Mouse (Mus musculus): ENCODE data around the gene Ppp1r35. TPM values are rescaled to one million over a fixed set of nuclear protein-coding genes. Genes with fewer than 3 reads are reported as not detected.

The Ppp1r35 gene
- polyA plus RNA-seq, 1 experiment from 2014 or later: 36.7 TPM

DNA sequence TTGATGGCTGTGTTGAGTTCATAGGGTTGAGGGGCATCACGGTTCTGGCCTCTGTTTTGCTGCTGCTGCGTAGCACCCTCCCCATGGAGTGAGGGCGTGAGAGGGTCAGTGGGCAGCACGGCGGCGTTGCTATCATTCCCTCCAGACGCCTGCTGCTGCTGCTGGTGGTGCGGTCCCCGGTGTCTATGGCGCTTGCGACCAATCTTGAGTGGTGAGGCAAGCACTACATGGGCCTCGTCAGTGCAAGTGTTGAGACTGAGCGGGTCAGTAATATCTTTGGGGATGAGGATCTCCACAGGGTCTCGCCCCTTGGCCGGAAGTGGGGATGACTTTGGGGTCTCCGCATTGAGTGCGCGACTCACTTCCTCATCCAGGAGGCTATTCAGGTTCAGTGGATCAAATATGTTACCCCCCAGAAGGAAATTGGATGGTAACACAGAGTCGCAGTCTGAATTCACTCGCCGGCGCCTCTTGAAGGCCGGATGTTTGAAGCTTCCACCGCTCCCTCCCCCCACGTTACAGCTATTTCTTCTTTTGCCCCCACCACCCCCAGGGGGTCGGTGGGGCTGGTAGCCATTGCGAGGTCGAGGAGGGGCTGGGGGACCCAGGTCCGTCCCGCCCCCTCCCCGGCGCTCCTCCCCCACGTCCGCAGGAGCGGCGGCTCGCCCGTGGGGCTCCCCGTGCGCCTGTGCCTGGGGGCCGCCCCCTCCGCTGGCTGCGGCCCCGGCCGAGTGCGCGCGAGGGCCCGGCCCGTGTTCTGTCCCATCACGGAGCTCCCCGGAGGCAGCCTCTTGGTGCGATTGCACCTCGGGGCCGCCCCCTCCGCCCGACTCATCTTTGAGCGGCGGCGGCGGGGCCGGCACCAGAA, 6.7 kb downstream of the Ppp1r35 start:
- Histone ChIP-seq H3K36me3 (ENCODE audit: control insufficient read depth, insufficient read depth, low read length) (peaks cover 46% of the 10 kb centered on the region), H3K4me2 (ENCODE audit: low read length) (peak overlapping the region; percentile 71), H3K4me1 (ENCODE audit: control insufficient read depth in 2 of 2, insufficient read depth in 2 of 2, low read length in 2 of 2) (peaks cover 26 to 28% of the 10 kb centered on the region in 2 experiments), H3K27me3 (ENCODE audit: control insufficient read depth, insufficient read depth, low read length) (no peaks in the 10 kb centered on the region), H3K9ac (ENCODE audit: low read length) (peak overlapping the region; percentile 96), H3K27ac (replicated peaks in 1 of 2; ENCODE audit: control insufficient read depth in 1 of 2, insufficient read depth in 1 of 2, low read depth in 2 of 2, low read length in 2 of 2) (peak overlapping the region; percentile 97 to 98), H3K9me3 (ENCODE audit: control insufficient read depth, low read length) (no peaks in the 10 kb centered on the region), H3K4me3 (ENCODE audit: control insufficient read depth in 1 of 2, insufficient read depth in 1 of 2, low read depth in 1 of 2, low read length in 2 of 2) (peak overlapping the region; percentile 62 to 63)
- ATAC-seq (ENCODE audit: insufficient number of reproducible peaks, insufficient read depth, low FRiP score, low read depth): no peak
- 2% methylated on average over 48 of the region's 62 CpGs for WGBS

DNA sequence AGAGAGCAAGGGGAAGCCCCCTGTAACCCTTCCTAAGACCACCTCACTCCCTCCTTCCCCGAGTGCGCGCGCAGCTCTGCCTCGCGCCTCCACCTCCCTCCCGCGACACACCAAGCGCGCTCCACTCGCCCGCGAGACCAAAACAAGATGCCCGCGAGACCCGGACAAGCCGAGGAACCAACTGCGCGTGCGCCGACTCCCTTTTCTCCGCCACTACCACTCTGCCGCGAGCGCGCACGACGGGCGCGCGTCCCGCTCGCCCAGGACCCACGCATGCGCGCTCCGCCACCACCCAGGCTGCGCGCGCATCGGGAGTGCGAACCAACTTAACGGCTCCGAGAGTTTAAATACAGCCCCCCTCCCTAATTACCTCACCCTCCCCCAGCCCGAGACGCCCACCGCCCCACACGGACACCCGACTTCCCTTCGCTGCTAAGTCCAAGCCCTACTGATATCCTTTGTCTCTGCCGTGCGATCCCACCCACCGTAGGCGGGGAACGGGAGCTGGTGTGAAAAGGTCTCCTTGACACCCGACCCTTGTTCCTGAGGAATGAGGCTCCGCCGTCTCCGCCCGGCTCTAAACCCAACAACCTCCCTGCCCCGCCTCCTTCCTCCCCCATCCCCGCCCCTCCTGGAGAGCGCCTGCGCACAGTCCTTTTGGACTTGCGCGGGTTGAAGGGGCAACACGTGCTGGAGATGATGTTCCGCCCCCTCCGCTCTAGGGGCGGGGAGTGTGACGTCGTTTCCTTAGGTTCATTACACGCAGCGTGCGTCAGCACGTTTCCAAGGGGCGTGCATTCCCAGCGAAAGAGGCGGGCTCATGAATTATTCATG, 7.7 kb downstream of the Ppp1r35 start:
- peak; percentile 92 for ATAC-seq (ENCODE audit: insufficient number of reproducible peaks, insufficient read depth, low FRiP score, low read depth)
- H3K9ac ChIP-seq (ENCODE audit: low read length): peak overlapping the region; percentile 96

GRCm38 (mm10) chr5:137787151-137787928, 8.7 kb downstream of the Ppp1r35 start, which contains the start of the genes Mepce and Zcwpw1:
Mepce (minus strand) TSS chr5:137787655.
Zcwpw1 (plus strand) TSS chr5:137787798.
- WGBS: 0% methylated on average over 48 of the region's 48 CpGs

More for the DNA sequence above, 7.7 kb downstream of the Ppp1r35 start:
- under 1% methylated on average over 75 of the region's 79 CpGs for WGBS
- Histone ChIP-seq H3K27ac (replicated peaks in 1 of 2; ENCODE audit: control insufficient read depth in 1 of 2, insufficient read depth in 1 of 2, low read depth in 2 of 2, low read length in 2 of 2) (peak overlapping the region; percentile 97 to 98), H3K4me2 (ENCODE audit: low read length) (peak overlapping the region; percentile 77), H3K36me3 (ENCODE audit: control insufficient read depth, insufficient read depth, low read length) (peaks cover 37% of the 10 kb centered on the region), H3K9me3 (ENCODE audit: control insufficient read depth, low read length) (no peaks in the 10 kb centered on the region), H3K4me3 (ENCODE audit: control insufficient read depth in 1 of 2, insufficient read depth in 1 of 2, low read depth in 1 of 2, low read length in 2 of 2) (peak overlapping the region; percentile 62 to 63), H3K4me1 (ENCODE audit: control insufficient read depth in 2 of 2, insufficient read depth in 2 of 2, low read length in 2 of 2) (peaks cover 26 to 28% of the 10 kb centered on the region in 2 experiments), H3K27me3 (ENCODE audit: control insufficient read depth, insufficient read depth, low read length) (no peaks in the 10 kb centered on the region)

GRCm38 (mm10) chr5:137788171-137788570, 9.5 kb downstream of the Ppp1r35 start:
- H3K9ac ChIP-seq (ENCODE audit: low read length): peak overlapping the region; percentile 55; the same call in 1 of the 2 replicates
- peak overlapping the region; percentile 77 for H3K4me2 ChIP-seq (ENCODE audit: low read length)
- no peak for ATAC-seq (ENCODE audit: insufficient number of reproducible peaks, insufficient read depth, low FRiP score, low read depth)

More at GRCm38 (mm10) chr5:137787151-137787928, 8.7 kb downstream of the Ppp1r35 start, which contains the start of the genes Mepce and Zcwpw1:
- Histone ChIP-seq H3K4me1 (ENCODE audit: control insufficient read depth in 2 of 2, insufficient read depth in 2 of 2, low read length in 2 of 2) (peaks cover 26 to 28% of the 10 kb centered on the region in 2 experiments), H3K36me3 (ENCODE audit: control insufficient read depth, insufficient read depth, low read length) (peaks cover 26% of the 10 kb centered on the region), H3K4me3 (ENCODE audit: control insufficient read depth in 1 of 2, insufficient read depth in 1 of 2, low read depth in 1 of 2, low read length in 2 of 2) (peak within 1 kb of the TSS; percentile 62 to 63), H3K27me3 (ENCODE audit: control insufficient read depth, insufficient read depth, low read length) (no peaks in the 10 kb centered on the region), H3K9me3 (ENCODE audit: control insufficient read depth, low read length) (no peaks in the 10 kb centered on the region), H3K9ac (ENCODE audit: low read length) (peak within 1 kb of the TSS; percentile 96), H3K27ac (replicated peaks in 1 of 2; ENCODE audit: control insufficient read depth in 1 of 2, insufficient read depth in 1 of 2, low read depth in 2 of 2, low read length in 2 of 2) (peak within 1 kb of the TSS; percentile 97 to 98), H3K4me2 (ENCODE audit: low read length) (peak within 1 kb of the TSS; percentile 77)
- ATAC-seq (ENCODE audit: insufficient number of reproducible peaks, insufficient read depth, low FRiP score, low read depth): peak; percentile 38

GRCm38 (mm10) chr5:137788946-137789531, 10.4 kb downstream of the Ppp1r35 start:
- Histone ChIP-seq H3K36me3 (ENCODE audit: control insufficient read depth, insufficient read depth, low read length) (peaks cover 9% of the 10 kb centered on the region), H3K27ac (replicated peaks in 1 of 2; ENCODE audit: control insufficient read depth in 1 of 2, insufficient read depth in 1 of 2, low read depth in 2 of 2, low read length in 2 of 2) (no peak overlapping the region), H3K9ac (ENCODE audit: low read length) (no peak overlapping the region), H3K4me1 (ENCODE audit: control insufficient read depth in 2 of 2, insufficient read depth in 2 of 2, low read length in 2 of 2) (peaks cover 15 to 19% of the 10 kb centered on the region in 2 experiments), H3K4me3 (ENCODE audit: control insufficient read depth in 1 of 2, insufficient read depth in 1 of 2, low read depth in 1 of 2, low read length in 2 of 2) (no peak overlapping the region), H3K9me3 (ENCODE audit: control insufficient read depth, low read length) (no peaks in the 10 kb centered on the region), H3K4me2 (ENCODE audit: low read length) (no peak overlapping the region), H3K27me3 (ENCODE audit: control insufficient read depth, insufficient read depth, low read length) (no peaks in the 10 kb centered on the region)
- 94% methylated on average over 2 of the region's 2 CpGs for WGBS
- no peak for ATAC-seq (ENCODE audit: insufficient number of reproducible peaks, insufficient read depth, low FRiP score, low read depth)

More at GRCm38 (mm10) chr5:137788171-137788570, 9.5 kb downstream of the Ppp1r35 start:
- Histone ChIP-seq H3K27me3 (ENCODE audit: control insufficient read depth, insufficient read depth, low read length) (no peaks in the 10 kb centered on the region), H3K9me3 (ENCODE audit: control insufficient read depth, low read length) (no peaks in the 10 kb centered on the region), H3K36me3 (ENCODE audit: control insufficient read depth, insufficient read depth, low read length) (peaks cover 18% of the 10 kb centered on the region), H3K4me3 (ENCODE audit: control insufficient read depth in 1 of 2, insufficient read depth in 1 of 2, low read depth in 1 of 2, low read length in 2 of 2) (peak overlapping the region in 1 of 2 experiments; percentile 49; a peak in 3 of 4 replicates), H3K27ac (replicated peaks in 1 of 2; ENCODE audit: control insufficient read depth in 1 of 2, insufficient read depth in 1 of 2, low read depth in 2 of 2, low read length in 2 of 2) (no peak overlapping the region), H3K4me1 (ENCODE audit: control insufficient read depth in 2 of 2, insufficient read depth in 2 of 2, low read length in 2 of 2) (peaks cover 24 to 26% of the 10 kb centered on the region in 2 experiments)
- WGBS: 72% methylated on average over 24 of the region's 24 CpGs

- no peaks in the 10 kb centered on the region for H3K9me3 ChIP-seq (ENCODE audit: control insufficient read depth, low read length)
Observed at GRCm38 (mm10) chr5:137791553-137791952, 12.9 kb downstream of the Ppp1r35 start.

More at GRCm38 (mm10) chr5:137791553-137791952, 12.9 kb downstream of the Ppp1r35 start:
- no peak overlapping the region for H3K4me2 ChIP-seq (ENCODE audit: low read length)
- no peaks in the 10 kb centered on the region for H3K27me3 ChIP-seq (ENCODE audit: control insufficient read depth, insufficient read depth, low read length)
- peaks cover 3 to 8% of the 10 kb centered on the region in 2 experiments for H3K4me1 ChIP-seq (ENCODE audit: control insufficient read depth in 2 of 2, insufficient read depth in 2 of 2, low read length in 2 of 2)
- H3K27ac ChIP-seq (replicated peaks in 1 of 2; ENCODE audit: control insufficient read depth in 1 of 2, insufficient read depth in 1 of 2, low read depth in 2 of 2, low read length in 2 of 2): no peak overlapping the region
- no peak overlapping the region for H3K9ac ChIP-seq (ENCODE audit: low read length)
- H3K36me3 ChIP-seq (ENCODE audit: control insufficient read depth, insufficient read depth, low read length): no peaks in the 10 kb centered on the region
- no peak overlapping the region for H3K4me3 ChIP-seq (ENCODE audit: control insufficient read depth in 1 of 2, insufficient read depth in 1 of 2, low read depth in 1 of 2, low read length in 2 of 2)
- ATAC-seq (ENCODE audit: insufficient number of reproducible peaks, insufficient read depth, low FRiP score, low read depth): no peak

Data from heart, embryonic 14.5 days (tissue).